23 mouse cellular contexts compared by ENCODE assay signal in the genomic region with DNA sequence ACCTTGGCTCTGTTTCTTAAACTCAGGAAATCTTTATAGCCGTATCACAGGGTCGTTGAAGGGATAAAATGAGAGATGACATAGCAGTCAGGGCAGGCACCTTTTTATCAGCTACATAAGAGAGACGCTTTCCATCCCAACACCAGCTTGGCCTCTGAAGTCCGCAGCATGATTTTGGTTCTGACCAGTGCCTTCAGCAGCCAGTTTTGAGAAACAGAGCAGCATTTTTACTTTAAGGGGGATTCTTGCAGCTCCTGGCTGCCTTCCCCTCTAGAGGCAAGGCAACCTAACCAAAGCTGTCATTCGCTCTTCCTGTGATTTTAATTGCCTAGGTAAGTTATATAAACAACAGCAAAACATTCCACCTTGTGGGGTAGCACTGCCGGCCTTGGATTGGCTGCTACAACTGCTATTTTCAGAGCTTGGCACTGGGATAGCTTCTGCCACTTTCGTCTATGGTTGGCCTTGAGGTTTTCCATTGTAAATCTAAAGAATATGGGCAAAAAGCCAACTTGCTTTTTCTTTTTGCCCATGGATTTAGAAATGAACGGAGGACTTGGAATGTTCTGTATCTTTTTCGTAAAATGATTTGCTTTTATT.
DNase-seq lines count a peak whose midpoint lies in the region; ATAC-seq and TF ChIP-seq lines count a peak whose summit lies in the region.
"Had no signal": no experiment of that assay in that cellular context is flagged by ENCODE, and none has a peak within 500 bp of the region (broad histone marks: within the 10 kb centered on the region; RNA-seq: fewer than 3 reads in every experiment).

No protein-coding gene starts in this region.

- TF ChIP-seq EP300 in heart, adult 2 months (IDR thresholded peaks at IDR 0.05; ENCODE audit: insufficient read depth, low read depth, low read length) = no peak

- no peaks in the 10 kb centered on the region for H3K79me2 ChIP-seq in heart, adult 2 months (replicated peaks; ENCODE audit: control insufficient read depth, insufficient read depth, low read length)

- no peaks in the 10 kb centered on the region for H3K9me3 ChIP-seq in heart, embryonic 16.5 days (replicated peaks; ENCODE audit: control insufficient read depth, low read length)
- H3K9me3 ChIP-seq: G1E; megakaryocyte, embryonic 14.5 days had no signal

- H3K4me1 ChIP-seq in heart, adult 2 months (ENCODE audit: control insufficient read depth, insufficient read depth, low read length) = peaks cover 4% of the 10 kb centered on the region
- peaks cover 1% of the 10 kb centered on the region; the same call in 1 of the 2 replicates for H3K4me1 ChIP-seq in cortical plate, adult 2 months (ENCODE audit: control insufficient read depth, insufficient read depth, low read length)
- peaks cover 30% of the 10 kb centered on the region for H3K4me1 ChIP-seq in heart, embryonic 16.5 days (ENCODE audit: control insufficient read depth, insufficient read depth, low read length)
- H3K4me1 ChIP-seq: megakaryocyte, embryonic 14.5 days had no signal

- no peak for ATAC-seq in heart, embryonic 16.5 days (replicated peaks; ENCODE audit: extremely low read depth, insufficient read depth, low FRiP score)
- ATAC-seq: forebrain, embryonic 14.5 days; hindbrain, postnatal 0 days; intestine, postnatal 0 days; liver, postnatal 0 days; midbrain, embryonic 16.5 days had no signal

- H3K27ac ChIP-seq in heart, adult 2 months = peak overlapping the region; percentile 73
- peak overlapping the region; percentile 29 for H3K27ac ChIP-seq in cortical plate, adult 2 months (ENCODE audit: insufficient read depth, low read length)
- peak overlapping the region; percentile 61 for H3K27ac ChIP-seq in heart, embryonic 16.5 days (ENCODE audit: low read length)
- H3K27ac ChIP-seq: hindbrain, postnatal 0 days; kidney, postnatal 0 days had no signal

- no peaks in the 10 kb centered on the region for H3K27me3 ChIP-seq in heart, adult 2 months (ENCODE audit: control insufficient read depth, insufficient read depth, low read length)
- H3K27me3 ChIP-seq in heart, embryonic 16.5 days (ENCODE audit: control insufficient read depth, insufficient read depth, low read length) = no peaks in the 10 kb centered on the region

- 31% methylated on average over 9 of the region's 9 CpGs for WGBS in heart, adult 2 months
- 35% methylated on average over 9 of the region's 9 CpGs for WGBS in heart, embryonic 16.5 days

- intact Hi-C loops in heart, adult 2 months (cut with DNase I) = loop anchor here (5.0 to 10.0 kb wide), 3 partner anchors 122 to 304 kb away; no protein-coding TSS in a partner anchor
- intact Hi-C loops in heart, postnatal 25 days (cut with DNase I) = loop anchor here (5.0 to 10.0 kb wide), 5 partner anchors 98 to 342 kb away; no protein-coding TSS in a partner anchor

- no peak overlapping the region for H3K4me2 ChIP-seq in heart, embryonic 16.5 days (ENCODE audit: low read depth, low read length)

- TF ChIP-seq CTCF in heart, adult 2 months (IDR thresholded peaks at IDR 0.05) = no peak
- TF ChIP-seq CTCF in cortical plate, adult 2 months (IDR thresholded peaks at IDR 0.05; ENCODE audit: extremely low read depth, insufficient read depth, low read length) = no peak

- no peak overlapping the region for H3K9ac ChIP-seq in heart, adult 2 months (ENCODE audit: low read depth, low read length)
- no peak overlapping the region for H3K9ac ChIP-seq in heart, embryonic 16.5 days (ENCODE audit: low read length)
- H3K9ac ChIP-seq: liver, postnatal 0 days had no signal

- H3K4me3 ChIP-seq in heart, adult 2 months = no peak overlapping the region
- no peak overlapping the region for H3K4me3 ChIP-seq in cortical plate, adult 2 months (ENCODE audit: insufficient read depth, low read length)
- H3K4me3 ChIP-seq in heart, embryonic 16.5 days (ENCODE audit: low read length) = no peak overlapping the region
- H3K4me3 ChIP-seq: erythroblast, embryonic 14.5 days; megakaryocyte, embryonic 14.5 days had no signal

- TF ChIP-seq POLR2A in heart, adult 2 months (IDR thresholded peaks at IDR 0.05; ENCODE audit: insufficient read depth, low read depth, low read length) = no peak
- no peak for TF ChIP-seq POLR2A in cortical plate, adult 2 months (IDR thresholded peaks at IDR 0.05; ENCODE audit: extremely low read depth, insufficient read depth, low read length)

- H3K36me3 ChIP-seq in heart, adult 2 months (ENCODE audit: control insufficient read depth, insufficient read depth, low read length) = no peaks in the 10 kb centered on the region
- H3K36me3 ChIP-seq in heart, embryonic 16.5 days (ENCODE audit: control insufficient read depth, insufficient read depth) = no peaks in the 10 kb centered on the region
- H3K36me3 ChIP-seq: G1E had no signal

- DNase-seq in adrenal gland, adult 2 months = peak; percentile 21
- DNase-seq in adrenal gland, postnatal 25 days = no peak
- peak; percentile 28 to 43 for DNase-seq in heart, adult 2 months
- no peak for DNase-seq in heart, postnatal 25 days (ENCODE audit: low spot score)
- DNase-seq in thymus, postnatal 25 days = no peak
- DNase-seq in cerebellum, postnatal 25 days = no peak
- DNase-seq: cerebellum, adult 11-12 months; cerebellum, postnatal 14 days; gastrocnemius, postnatal 25 days; layer of hippocampus, postnatal 36 days; liver, postnatal 0 days; right cerebral cortex, postnatal 25 days; thymus, postnatal 4 days had no signal

Comparison
In these comparisons a context has a peak if more than half of its experiments do, and no peak if none do; other contexts are left out.
1. DNase-seq: peak in adrenal gland, adult 2 months (single experiment) and heart, adult 2 months (2 of 2); none in adrenal gland, postnatal 25 days (single experiment), heart, postnatal 25 days (single experiment), thymus, postnatal 25 days (single experiment) and cerebellum, postnatal 25 days (0 of 2).
2. Peak in every context shown above with its lines, with median percentiles within 50 percentile points of each other: H3K27ac ChIP-seq.